Mouse (Mus musculus) heart, adult 2 months (tissue): ENCODE measurements around the gene Alkbh5.
A peak's percentile ranks its signal among the peaks of the same experiment; 100 is the strongest.

Experiments used
- CTCF ChIP-seq: fragments of 200-600 bp; IDR thresholded peaks from 2 replicates; pipeline ENCODE4 v1.8.1; 2022; ENCODE audit warnings: antibody characterized with exemption, mild to moderate bottlenecking, moderate library complexity
- POLR2A ChIP-seq: fragments of 200-500 bp; IDR thresholded peaks from 2 replicates; pipeline ENCODE4 v1.6.1; 2011; ENCODE audit warnings: mild to moderate bottlenecking, low read depth, low read length, control low read depth; ENCODE audit not compliant: insufficient read depth

DNA sequence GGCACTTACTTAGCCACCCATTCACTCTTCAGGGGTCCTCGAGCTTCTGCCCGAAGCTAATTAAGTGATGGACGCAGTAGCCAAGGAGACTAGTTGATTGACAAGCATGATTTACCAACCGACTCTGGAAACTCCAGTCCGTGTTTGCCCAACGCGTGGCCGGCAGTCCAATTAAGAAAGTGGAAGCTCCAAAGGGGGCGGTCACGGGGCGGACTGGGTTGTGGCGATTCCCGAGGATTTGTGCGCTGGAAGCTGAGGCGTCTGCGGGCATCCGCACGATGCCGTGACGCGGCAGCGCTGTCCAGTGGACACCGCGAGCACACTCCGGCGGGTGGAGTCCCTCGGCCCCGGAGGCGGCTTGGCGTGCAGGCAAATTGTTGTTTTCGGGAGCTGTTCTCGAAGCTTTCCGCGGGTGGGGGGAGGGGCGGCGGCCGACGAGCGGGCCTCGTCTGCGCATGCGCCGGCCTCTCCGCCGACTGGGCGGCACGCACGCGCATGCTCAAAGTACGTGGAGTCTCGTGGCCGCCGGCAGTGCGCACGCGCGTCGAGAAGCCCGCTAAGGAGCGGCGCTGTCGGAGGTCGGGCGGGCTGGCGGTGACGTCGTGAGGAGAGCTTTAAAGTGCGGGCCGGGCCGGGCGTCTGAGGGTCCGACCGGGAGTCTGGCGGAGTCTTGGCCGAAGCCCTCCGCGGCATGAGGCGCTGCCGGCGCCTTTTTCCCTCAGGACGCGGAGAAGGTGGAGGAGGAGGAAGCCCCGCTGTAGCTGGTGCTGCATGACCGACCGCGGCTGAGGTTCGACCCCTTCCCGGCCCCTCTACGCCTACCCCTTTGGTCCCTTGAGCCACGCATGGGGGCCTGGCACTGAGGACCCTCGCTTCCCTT lies 1.5 kb downstream of the Alkbh5 start:
- TF ChIP-seq CTCF, result no peak
- peak; percentile 68; the same call in 1 of the 2 replicates for TF ChIP-seq POLR2A
